Mouse (Mus musculus): Measurements from ENCODE around the gene Gigyf1. TPM values are rescaled to one million over a fixed set of nuclear protein-coding genes. Genes with fewer than 3 reads are reported as not detected.
A peak's percentile ranks its signal among the peaks of the same experiment; 100 is the strongest.

Gene Gigyf1
- 10 to 100 TPM; 40.5 to 48.8 TPM for total RNA-seq (2021)
- long read RNA-seq, experiment 1, partial matches to known transcripts: 3 of 10 reads
- long read RNA-seq, experiment 1, other reads (novel, unspliced or antisense): 7 of 10 reads
- long read RNA-seq, experiment 2, partial matches to known transcripts: 2 of 13 reads
- long read RNA-seq, experiment 2, other reads (novel, unspliced or antisense): 11 of 13 reads

DNA sequence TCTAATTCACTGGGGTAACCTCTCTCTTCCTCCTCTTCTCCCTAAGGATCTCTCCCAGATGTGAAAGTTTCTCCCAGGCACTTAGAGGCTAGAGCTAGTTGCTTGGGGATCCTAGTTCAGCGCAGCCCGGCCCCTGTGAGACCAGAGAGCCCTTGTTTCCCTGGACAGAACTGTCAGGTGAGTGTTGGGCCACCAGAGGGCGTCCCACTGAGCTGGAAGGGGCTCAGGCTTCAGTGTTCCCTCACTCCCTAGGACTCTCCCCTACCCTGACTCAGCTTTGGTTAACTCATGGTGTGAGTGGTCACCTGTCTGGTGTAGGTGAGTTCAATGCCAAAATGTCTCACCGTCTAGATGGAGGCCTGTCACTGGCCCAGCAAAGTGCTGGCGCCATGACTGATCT lies at the start of gene Gigyf1:
TSS of gene Gigyf1 (plus strand) at position 113 of the 400 bp plus-strand sequence.
- no peak for DNase-seq (ENCODE audit: low spot score in 2 of 2)

DNA sequence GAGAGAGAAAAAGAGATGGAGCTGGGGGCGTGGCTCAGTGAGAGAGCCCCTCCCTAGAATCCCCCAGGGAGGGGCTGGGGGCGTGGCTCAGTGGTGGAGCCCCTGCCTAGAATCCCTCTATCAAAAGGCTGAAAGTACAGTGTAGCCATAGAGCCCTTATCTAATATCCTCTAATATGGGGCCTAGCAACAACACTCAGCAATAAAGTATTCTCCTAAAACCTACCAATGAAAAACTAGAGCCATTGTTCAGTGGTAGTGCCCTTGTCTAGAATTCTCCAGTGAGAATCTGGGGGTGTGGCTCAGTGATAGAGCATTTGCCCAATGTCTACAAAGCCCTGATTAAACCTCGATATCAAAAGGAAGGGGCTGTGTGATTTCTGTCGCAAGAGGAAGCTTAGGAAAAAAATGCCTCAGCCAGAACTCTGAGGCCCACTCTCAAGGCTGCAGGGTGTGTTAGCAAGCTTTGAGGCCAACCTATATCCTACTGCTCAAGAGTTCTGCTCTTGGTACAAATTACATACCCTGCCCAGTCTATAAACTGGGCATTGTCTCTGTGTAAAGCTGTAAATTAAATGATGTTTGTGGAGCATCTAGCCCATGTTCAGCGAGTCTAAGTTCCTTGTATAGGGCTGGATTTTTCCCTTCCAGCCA lies 46.0 kb upstream of the Gigyf1 start:
- no peak for DNase-seq (ENCODE audit: low spot score in 2 of 2)

DNA sequence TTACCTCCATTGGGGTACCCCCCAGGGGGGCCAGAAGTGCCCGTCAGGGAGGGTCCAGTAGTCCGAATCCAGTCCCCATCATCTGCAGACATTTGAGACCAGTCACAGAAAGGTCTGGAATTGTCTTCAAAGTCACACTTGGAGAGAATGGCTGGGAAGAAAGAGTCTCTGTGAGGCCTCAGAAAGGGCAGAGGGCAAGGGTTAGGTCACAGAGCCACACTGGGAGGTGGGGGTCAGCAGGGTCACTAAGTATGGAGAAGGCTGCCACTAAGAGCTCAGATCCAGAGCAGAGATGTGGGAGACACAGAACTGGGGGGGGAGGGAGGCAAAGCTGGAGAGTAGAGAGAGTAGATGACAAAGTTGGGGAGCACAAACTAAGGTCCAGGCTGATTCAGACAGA lies 44.0 kb upstream of the Gigyf1 start:
- DNase-seq (ENCODE audit: low spot score in 2 of 2): no peak

DNA sequence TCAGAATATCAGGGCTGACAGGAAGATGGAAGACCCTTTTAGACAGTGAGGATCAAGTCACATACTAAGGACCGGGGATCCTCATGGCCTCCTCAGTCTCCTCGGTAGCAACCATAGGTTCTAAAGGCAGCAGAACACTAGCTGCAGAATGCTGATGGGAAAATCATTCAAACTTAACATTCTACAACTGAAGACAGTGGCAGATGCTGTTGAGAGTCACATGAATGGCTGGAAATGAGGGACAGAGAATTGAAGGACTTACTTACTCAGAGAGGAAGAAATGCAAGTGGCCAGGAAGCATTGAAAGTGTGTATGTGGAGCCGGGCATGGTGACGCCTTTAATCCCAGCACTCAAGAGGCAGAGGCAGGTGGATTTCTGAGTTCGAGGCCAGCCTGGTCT lies 41.4 kb upstream of the Gigyf1 start, which contains the start of gene Zan:
TSS of gene Zan (minus strand) at position 101 of the 400 bp plus-strand sequence.
- no peak for DNase-seq (ENCODE audit: low spot score in 2 of 2)

DNA sequence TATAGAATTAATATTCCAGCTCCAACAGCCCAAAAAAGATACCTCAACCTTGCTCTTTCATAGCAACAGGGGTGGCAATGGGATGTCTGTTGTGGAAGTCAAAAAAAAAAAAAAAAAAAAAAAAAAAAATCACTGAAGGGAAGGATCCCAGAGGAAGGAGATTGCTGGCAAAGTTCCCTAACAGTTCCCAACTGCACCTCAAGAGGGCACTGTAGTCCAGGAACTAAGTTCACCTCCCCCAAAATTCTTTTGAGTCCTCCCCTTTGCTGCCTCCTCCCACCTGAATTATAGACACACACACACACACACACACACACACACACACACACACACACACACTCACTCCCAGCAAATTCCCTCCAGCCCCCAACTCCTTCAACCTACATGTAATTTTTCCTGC lies 37.2 kb upstream of the Gigyf1 start:
- peak; percentile 83 to 84 for DNase-seq (ENCODE audit: low spot score in 2 of 2)

DNA sequence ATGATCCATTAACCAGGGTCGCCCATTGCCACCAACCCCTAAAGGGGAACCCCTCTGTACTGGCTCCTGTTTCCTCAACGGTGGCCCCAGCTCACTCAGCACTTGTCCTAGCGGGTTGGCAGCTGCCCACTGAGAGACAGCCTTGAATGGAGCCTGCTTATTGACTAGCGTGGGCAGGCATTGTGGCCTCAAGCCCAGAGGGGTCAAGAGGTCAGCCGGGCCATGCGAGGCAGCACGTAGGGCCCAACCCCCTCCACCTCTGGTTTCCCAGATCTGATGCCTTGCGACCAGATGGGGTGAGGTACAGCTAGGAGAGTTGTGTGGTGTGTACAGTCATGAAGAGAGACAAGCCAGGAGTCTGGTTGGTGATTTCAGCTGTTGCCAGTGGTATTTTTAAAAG lies 36.5 kb upstream of the Gigyf1 start:
- no peak for DNase-seq (ENCODE audit: low spot score in 2 of 2)

DNA sequence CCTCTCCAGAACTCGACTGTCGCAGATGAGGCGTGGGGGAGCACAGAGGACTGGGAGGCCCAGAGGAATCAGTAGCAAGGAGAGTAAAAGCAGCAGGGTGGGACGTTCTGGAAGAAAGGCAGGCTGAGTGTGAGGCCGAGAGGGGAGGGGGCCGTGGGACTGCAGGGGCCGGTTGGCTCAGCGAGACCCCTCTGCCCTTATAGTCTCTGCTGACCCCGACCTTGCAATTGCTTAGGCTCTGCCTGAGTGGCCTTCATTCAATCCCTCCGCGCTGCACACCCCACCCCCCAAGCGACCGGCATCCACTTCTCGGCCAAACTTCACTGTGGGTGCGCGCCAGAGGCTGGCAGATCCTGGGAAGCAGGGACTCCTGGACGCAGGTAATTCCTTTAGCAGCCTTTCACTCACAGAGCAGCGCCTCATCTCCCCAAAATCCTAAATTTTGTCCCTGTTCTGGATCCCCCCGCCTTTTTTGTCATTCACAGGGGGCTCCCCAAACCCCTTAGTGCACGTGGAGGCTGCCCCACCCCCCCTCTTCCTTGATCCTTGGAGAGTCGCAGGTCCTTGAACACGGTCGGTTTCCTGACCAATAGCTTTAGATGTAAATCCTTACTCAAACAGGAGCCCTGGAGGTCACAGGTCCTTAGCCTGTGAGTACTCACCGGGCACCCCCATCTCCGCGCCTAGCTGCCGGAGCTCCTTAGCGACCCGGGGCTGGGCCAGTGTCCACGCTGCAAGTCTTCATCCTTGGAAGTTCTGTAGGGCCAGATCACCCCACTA lies 33.1 kb upstream of the Gigyf1 start:
- no peak for DNase-seq (ENCODE audit: low spot score in 2 of 2)

DNA sequence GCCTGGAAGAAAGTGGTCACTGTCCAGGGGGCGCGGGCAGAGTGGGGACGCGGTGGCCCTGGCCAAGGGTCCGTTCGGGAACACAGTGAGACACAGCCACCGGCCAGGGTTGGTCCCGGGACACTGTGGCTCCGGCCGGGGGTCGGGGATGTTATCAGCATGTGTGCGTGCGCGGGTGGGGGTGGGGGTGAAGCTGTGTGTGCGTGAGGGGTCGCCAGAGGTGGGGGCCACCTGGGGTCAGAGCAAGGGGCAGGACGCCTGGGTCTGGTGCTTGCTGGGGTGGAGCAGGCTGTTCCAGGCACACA lies 32.5 kb upstream of the Gigyf1 start:
- DNase-seq (ENCODE audit: low spot score in 2 of 2): no peak

DNA sequence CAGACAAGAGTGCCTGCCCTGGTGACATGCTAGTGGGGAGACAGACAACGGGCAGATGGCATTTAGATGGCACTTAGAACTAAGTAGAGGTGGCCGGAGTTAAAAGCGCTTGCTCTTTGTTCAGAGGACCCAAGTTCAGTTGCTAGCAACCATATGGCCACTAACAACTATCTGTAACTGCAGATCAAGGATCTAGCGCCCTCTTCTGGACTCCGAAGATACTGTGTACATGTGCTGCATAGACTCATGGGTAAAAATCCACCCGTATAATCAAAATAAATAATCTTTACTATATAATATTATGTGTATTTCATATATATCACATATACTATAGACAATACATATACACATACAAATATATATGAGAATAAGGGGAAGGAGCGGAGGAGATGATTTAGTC lies 30.7 kb upstream of the Gigyf1 start:
- DNase-seq (ENCODE audit: low spot score in 2 of 2): no peak

DNA sequence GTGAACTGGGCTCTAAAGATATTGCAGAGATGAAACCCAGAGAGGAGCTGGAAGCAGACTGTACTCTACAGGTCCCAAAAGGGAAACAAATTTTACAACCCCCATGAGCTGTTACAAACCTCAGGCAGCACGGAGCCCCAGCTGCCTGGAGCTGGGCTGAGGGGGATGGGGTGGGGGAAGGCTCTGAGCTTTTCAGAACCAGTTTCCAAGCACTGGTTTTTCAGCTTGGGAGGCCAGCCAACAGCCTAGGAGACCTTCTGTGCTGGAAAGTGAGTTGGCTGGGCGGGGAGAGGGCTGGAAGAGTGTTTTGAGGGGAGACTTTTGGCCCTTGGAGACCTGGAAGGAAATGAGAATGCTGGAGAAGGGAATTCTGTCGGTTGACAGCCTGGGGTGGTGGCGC lies 26.8 kb upstream of the Gigyf1 start:
- DNase-seq (ENCODE audit: low spot score in 2 of 2): peak; percentile 48 to 64

DNA sequence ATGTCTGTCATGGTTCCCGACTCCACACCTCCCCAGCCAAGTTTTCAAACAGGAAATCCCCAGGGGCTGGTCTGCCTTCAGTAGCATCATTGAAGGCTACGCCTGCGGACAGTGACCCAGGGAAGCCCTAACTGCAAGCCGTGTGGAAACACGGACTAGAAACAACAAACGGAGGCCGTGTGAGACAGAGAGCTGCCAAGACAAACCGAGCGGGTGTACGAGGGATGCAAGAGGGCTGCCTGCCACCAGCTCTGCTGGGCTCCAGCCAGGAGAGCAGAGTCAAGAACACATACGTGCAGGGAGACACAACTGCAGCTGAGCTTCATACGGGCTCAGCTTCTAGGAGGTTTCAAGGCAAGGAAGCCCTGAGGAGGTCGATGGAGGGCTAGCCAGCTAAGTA lies 24.5 kb upstream of the Gigyf1 start:
- no peak for DNase-seq (ENCODE audit: low spot score in 2 of 2)

DNA sequence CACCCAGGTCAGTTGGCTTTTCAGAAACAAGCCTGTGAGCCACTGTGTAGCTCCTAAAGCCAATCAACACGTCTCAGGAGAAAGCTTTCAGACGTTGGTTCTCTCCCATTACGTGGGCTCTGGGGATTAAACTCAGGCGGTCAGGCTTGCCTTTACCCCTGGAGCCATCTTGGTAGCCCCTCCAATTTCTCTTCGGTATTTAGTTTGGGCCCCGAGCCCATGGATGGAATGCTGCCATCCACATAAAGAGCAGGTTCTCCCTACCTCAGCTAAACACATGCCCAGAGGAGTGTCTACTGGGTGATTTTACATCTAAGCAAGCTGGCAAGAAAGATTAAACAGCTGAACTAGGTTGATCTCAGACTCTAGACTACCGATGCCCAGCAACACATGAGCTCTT lies 18.2 kb upstream of the Gigyf1 start:
- no peak for DNase-seq (ENCODE audit: low spot score in 2 of 2)

DNA sequence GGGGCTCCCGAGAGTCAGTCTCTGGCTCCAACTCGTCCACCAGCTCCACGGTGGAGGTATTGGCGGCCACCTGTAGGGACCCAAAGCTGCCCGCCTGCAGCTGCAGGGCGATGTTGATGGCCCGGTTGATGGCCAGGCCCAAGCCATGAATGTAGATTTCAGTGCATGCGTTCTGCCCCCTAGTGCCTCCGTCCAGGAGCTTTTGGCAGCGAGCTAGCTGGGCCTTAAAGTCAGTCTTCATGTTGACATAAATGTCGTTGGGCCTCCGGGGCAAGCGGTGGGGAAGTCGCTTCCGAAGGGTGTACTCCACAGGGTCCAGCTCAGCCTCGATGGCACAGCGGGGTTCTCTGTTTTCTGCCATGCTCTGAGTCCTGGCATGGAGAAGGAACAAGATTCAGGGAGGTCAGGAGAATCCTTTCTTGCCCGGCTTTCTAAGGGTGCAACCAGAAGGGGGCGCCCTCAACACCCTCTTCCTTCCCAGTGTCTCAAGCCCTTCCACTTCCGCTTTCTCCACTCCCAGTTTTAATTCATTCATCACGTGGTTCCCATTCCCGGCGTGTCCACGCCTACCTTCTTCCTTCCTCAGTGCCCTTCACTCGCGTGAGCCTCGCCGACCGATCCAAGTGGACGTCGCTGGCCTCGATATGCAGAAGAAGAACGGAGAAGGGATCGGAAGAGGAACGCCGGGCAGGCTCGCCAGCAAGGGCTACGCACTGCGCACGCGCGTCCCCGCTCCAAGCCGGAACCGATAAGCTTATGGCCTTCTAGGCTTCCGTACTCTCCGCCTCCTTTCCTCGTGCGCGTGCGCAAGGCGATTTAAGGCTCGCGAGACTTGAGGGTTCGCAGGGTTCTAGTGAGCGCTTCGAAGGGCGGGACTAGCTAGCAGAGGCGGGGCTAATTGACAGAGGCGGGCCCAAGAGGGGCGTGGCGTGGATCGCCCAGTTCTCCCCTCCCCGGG lies 16.4 kb upstream of the Gigyf1 start, which contains the start of gene Pop7:
TSS of gene Pop7 (minus strand) at position 810 of the 958 bp plus-strand sequence.
- DNase-seq (ENCODE audit: low spot score in 2 of 2): peak; percentile 100

DNA sequence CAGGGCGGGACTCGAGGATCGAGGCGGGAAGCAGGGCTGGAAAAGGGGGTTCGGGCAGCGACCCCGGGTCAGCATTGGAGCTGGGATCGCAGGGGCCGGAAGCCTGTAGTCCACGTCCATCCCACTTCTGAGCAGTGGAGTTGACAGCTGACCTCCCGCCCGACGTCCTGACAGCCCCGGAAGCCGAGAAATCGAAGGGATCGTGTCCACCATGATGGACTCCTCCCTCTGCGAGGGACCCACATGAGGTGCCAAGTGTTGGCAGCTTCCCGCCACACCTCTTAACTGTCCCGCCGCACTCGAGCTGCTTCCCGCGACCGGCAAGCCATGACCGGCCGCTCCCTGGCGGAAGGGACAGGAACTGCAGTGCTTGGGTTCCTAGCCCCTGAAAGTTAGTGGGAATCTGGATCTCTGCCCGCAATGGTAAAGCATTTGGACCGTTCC lies 15.7 kb upstream of the Gigyf1 start:
- DNase-seq (ENCODE audit: low spot score in 2 of 2): peak in 1 of 2 experiments; percentile 81

DNA sequence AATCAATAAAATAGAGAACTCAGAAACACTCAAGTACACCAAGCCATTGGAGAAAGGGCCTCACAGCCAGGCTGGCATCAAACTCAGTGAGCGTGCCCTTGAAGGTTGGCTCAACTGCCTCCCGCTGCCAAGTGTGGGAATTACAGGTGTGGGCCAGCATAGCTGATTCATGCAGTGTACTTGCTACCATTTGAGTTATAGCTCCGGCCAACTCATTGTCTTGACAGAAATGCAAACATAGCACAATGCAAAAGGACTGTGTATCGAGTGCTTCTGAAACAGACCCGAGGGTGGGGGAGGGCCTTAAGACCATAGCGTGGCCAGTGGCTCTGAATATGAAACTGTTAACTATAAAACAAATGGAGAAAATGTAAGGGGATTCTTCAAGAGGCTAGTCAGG lies 14.3 kb upstream of the Gigyf1 start:
- DNase-seq (ENCODE audit: low spot score in 2 of 2): no peak

DNA sequence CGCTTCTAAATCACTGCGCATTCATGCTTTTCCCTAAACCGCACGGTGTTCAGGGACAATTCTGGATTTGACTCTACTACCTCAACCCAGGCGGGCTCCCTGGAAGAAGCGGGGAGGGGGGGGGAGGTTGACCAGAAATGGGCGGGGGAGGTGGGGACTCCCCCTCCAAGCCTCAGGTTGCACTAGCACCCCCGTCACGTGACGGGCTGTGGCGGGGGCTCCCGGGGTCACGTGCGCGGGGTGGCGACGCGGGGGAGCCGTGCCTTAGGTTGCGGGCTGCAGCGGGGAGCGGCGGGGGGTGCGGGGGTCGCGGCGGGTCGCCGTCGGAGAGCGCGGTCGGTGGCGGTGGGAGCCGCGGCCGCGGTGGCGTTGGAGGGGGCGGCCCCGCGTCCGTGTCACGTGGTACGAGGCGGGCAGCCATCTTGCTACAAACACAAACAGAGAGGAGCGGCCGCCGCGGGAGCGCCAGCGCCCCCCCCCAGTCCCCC lies 8.3 kb upstream of the Gigyf1 start:
- peak; percentile 78 to 87 for DNase-seq (ENCODE audit: low spot score in 2 of 2)

DNA sequence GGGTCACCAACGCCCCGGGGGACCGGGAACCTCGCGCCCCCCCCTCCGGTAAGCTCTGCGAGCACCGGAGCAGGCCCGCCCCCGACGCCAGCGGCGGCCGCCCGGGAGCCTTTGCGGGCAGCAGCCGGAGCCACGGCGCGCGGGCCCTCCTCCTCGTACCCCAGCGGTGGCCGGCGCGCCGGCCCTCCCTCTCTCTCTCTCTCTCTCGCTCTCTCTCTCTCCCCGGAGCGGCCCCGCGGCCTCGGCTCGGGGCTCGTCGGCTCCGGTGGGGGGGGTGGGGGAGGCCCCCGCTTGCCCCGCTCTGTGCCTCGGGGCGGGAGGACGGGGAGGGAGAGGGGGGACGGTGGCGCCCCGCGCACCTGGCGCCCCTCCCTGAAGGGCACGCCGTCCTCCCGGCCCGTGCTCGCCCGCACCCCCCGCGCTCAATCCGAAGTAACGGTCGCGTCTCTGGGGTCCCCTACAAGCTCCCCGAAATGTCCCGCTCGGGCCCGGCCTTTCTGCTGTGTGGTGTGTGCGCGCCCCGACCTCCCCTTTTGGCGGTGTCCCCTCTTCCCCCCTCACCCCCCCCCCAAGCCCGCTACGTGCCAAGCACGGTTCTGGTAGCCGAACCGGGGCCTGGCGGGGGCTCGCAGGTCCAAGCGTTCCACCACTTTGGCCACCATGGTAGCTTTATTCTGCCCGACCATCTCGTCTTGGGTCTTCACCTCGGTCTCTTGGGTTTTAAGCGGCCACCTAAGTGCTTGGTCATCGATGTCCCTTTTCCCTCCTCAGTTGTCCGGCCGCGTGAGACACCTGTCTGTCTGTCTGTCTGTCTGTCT lies 7.6 kb upstream of the Gigyf1 start:
- DNase-seq (ENCODE audit: low spot score in 2 of 2): no peak

DNA sequence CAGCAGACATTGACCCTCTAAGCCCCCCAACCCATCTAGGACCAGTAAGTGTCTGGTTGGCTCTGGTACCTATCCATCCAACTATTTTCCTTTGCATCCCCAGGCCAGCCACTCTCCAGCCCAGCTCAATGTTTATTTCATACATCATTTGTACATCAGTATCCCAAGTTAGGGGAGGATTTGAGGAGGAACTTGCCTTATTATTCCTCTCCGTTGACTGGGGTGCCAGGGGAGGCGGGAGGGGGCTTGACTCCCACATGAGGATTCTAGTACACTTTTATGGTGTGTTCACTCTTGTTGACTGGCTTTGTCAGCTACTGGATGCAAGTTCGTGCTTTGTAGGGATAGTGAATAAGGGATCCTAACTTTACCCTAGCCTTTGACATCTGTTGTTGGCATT lies 6.6 kb upstream of the Gigyf1 start:
- DNase-seq (ENCODE audit: low spot score in 2 of 2): no peak

DNA sequence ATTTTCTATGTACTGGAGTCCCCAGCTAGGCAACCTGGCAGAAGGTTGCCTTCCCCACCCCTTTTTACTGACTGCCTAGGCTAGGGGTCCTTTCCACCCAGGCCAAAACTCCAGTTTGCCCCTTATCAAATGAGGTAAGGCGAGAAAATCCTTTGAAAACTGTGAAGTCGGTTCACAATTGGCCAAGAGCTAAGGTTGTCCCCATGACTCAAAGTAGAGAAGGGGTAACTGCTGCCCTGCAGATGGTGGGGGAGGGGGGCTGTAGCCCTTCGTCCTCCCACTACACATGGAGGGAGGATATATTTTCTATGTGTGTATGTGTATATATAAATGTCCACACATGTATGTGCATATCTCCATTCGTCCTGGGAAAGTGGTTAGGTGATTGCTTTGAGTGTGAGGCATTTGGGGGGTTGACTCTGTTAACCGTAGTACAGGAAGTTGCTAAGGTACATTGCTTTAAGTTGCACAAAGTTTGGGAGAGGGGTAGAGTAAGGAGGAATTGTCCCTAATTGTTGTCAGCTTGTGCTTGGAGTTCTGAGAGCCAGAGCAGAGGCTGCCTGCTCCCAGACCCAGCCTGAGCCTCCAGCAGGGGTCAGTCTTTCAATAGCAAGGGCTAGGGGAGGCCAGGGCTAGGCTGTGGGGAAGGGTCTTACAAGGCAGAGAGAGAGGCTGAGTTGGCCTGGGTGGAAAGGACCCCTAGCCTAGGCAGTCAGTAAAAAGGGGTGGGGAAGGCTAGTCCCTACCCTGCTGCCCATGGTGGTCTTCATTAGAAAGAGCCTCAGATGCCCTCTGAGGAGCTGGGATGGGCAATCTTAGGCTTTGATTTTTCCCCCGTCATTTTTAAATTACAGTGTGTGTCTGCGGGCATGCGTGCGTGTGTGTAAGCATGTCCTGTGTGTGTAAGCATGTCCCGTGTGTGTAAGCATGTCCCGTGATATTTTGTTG lies 5.2 kb upstream of the Gigyf1 start:
- no peak for DNase-seq (ENCODE audit: low spot score in 2 of 2)

Measured in layer of hippocampus, postnatal 14 days (tissue).